Mouse (Mus musculus) Patski (cell line): ENCODE measurements at regions not wholly inside any gene's neighbourhood (a gene's known extent, or its start where the extent isn't known, plus 50 kb on each side); places are given as distances from the start of the nearest gene placed in this dataset.

Experiments used
- ATAC-seq: fragments of 100-300 bp; one replicate; pipeline ENCODE4 v1.8.0; 2021
- CTCF ChIA-PET: fragments of 350-600 bp; sonication (Branson Sonifier 250); formaldehyde crosslinking; loops from one replicate; lab custom pipeline; 2022; ENCODE audit warnings: inconsistent platforms; lab: Charles Lee
- POLR2A ChIA-PET: fragments of 350-600 bp; sonication (Branson Sonifier 250); formaldehyde crosslinking; loops from one replicate; lab custom pipeline; 2022; ENCODE audit warnings: antibody characterized with exemption, inconsistent platforms; lab: Charles Lee
- DNase-seq: peaks from one replicate; pipeline ENCODE4 v3.0.0-alpha.2; 2011; ENCODE audit warnings: low read depth, low spot score
- H3K27me3 ChIP-seq: fragments of 371-371 bp; one replicate; pipeline ENCODE4 v1.5.1; 2021
- CTCF ChIP-seq: fragments of 100-300 bp; IDR thresholded peaks from one replicate; pipeline ENCODE4 v1.5.1; 2021
- in situ Hi-C: fragments of 300-500 bp; cut with MboI; formaldehyde crosslinking; loops from 3 replicates; pipeline ENCODE4 v1.11.1; 2018; ENCODE audit warnings: low pct_unique_long_range_greater_than_20kb, mixed read lengths

GRCm38 (mm10) chr13:33558927-33559326 lies 74.3 kb downstream of the Serpinb9g start:
- in situ Hi-C loops: loop anchor here (5.0 kb wide), 1 partner anchor 343 kb away; no protein-coding TSS in a partner anchor
- DNase-seq (no peak), ATAC-seq (no peak)
- ChIA-PET CTCF (no interaction called here), POLR2A (interaction anchor here (1.0 kb wide), 1 partner anchor 507 kb away, joined by 3 read pairs; no protein-coding TSS in a partner anchor)
- peak; percentile 50 for TF ChIP-seq CTCF
- no peaks in the 10 kb centered on the region for H3K27me3 ChIP-seq

DNA sequence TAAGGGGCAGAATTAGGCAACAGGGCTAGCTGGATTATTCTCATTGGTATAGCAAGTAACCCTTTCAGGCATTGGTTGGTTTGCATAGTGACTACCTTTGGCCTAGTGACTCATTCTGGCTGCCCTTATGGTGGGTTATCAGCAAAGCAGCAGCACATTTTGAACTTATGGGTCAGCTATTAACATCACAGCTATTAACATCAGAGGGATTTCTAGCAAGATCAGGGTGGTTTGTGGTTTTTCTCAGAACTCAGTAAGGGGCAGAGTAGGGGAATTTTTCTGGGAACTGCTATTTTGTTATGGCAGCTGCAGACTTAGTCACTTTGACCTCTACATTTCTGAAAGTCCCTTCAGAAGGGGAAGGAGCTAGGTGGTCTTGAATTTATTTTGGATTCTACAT lies 75.1 kb downstream of the Serpinb9g start:
- no peak for TF ChIP-seq CTCF
- H3K27me3 ChIP-seq: no peaks in the 10 kb centered on the region
- POLR2A ChIA-PET: no interaction called here
- CTCF ChIA-PET: interaction anchor here (2.4 kb wide), 1 partner anchor 657 kb away, joined by 7 read pairs; no protein-coding TSS in a partner anchor
- ATAC-seq: no peak
- DNase-seq: peak; percentile 68
- in situ Hi-C loops: loop anchor here (5.0 to 10.0 kb wide), 4 partner anchors 205 to 657 kb away; no protein-coding TSS in a partner anchor

GRCm38 (mm10) chr13:33561625-33562024 lies 77.0 kb downstream of the Serpinb9g start:
- peak; percentile 70 for TF ChIP-seq CTCF
- ChIA-PET CTCF (interaction anchor here (1.4 to 2.4 kb wide), 2 partner anchors 48 to 659 kb away, joined by 3 to 7 read pairs; no protein-coding TSS in a partner anchor), POLR2A (no interaction called here)
- ATAC-seq: peak; percentile 69
- no peaks in the 10 kb centered on the region for H3K27me3 ChIP-seq
- peak; percentile 86 for DNase-seq
- in situ Hi-C loops: loop anchor here (5.0 to 10.0 kb wide), 3 partner anchors 203 to 659 kb away; no protein-coding TSS in a partner anchor

GRCm38 (mm10) chr13:33562928-33563327 lies 78.3 kb downstream of the Serpinb9g start:
- ChIA-PET CTCF (no interaction called here), POLR2A (no interaction called here)
- H3K27me3 ChIP-seq: no peaks in the 10 kb centered on the region
- ATAC-seq (no peak), DNase-seq (no peak)
- in situ Hi-C loops: loop anchor here (5.0 to 10.0 kb wide), 3 partner anchors 202 to 661 kb away; no protein-coding TSS in a partner anchor
- no peak for TF ChIP-seq CTCF

GRCm38 (mm10) chr13:33563366-33563765 lies 78.8 kb downstream of the Serpinb9g start:
- ChIA-PET CTCF (no interaction called here), POLR2A (no interaction called here)
- no peak for DNase-seq
- ATAC-seq: no peak
- in situ Hi-C loops: loop anchor here (5.0 to 10.0 kb wide), 3 partner anchors 201 to 661 kb away; no protein-coding TSS in a partner anchor
- no peaks in the 10 kb centered on the region for H3K27me3 ChIP-seq
- no peak for TF ChIP-seq CTCF

GRCm38 (mm10) chr13:33567915-33568314 lies 83.3 kb downstream of the Serpinb9g start:
- ATAC-seq (no peak), DNase-seq (no peak)
- ChIA-PET CTCF (no interaction called here), POLR2A (no interaction called here)
- TF ChIP-seq CTCF: no peak
- no peaks in the 10 kb centered on the region for H3K27me3 ChIP-seq
- in situ Hi-C loops: loop anchor here (10.0 kb wide), 1 partner anchor 197 kb away; no protein-coding TSS in a partner anchor

GRCm38 (mm10) chr13:33569318-33569717 lies 84.7 kb downstream of the Serpinb9g start:
- ChIA-PET POLR2A (no interaction called here), CTCF (no interaction called here)
- ATAC-seq (no peak), DNase-seq (no peak)
- in situ Hi-C loops: loop anchor here (10.0 kb wide), 1 partner anchor 195 kb away; no protein-coding TSS in a partner anchor
- no peak for TF ChIP-seq CTCF
- H3K27me3 ChIP-seq: no peaks in the 10 kb centered on the region

GRCm38 (mm10) chr13:33570836-33571235 lies 86.2 kb downstream of the Serpinb9g start:
- CTCF ChIA-PET: no interaction called here
- in situ Hi-C loops: no loop called here

DNA sequence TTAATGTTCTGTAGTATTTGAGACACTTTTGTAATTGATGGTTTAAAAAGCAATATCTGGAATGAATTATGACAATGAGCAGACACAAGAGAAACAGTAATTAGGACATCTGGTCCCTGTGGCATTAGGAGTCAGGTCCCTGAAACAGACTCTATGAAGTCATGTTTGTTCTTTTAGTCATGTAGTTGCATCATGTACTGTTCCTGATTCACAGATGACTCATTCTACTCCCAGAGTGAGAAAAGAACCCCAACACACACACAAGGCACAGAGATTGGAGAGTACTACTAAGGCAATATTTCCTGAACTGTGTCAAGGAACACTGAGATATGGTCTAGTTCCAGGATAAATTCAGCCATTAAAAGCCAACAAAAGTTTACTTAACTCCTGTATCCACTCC lies 75.1 kb upstream of the Serpinb6d start:
- ChIA-PET CTCF (no interaction called here), POLR2A (no interaction called here)
- no peaks in the 10 kb centered on the region for H3K27me3 ChIP-seq
- no peak for TF ChIP-seq CTCF
- ATAC-seq: no peak
- in situ Hi-C loops: no loop called here
- DNase-seq: no peak

More at GRCm38 (mm10) chr13:33570836-33571235, 86.2 kb downstream of the Serpinb9g start:
- POLR2A ChIA-PET: no interaction called here
- H3K27me3 ChIP-seq: no peaks in the 10 kb centered on the region
- no peak for DNase-seq
- no peak for TF ChIP-seq CTCF
- no peak for ATAC-seq
